Mouse (Mus musculus) adrenal gland, postnatal 10 days (tissue): ENCODE results near the gene H2-Eb2. TPM values are rescaled to one million over a fixed set of nuclear protein-coding genes. Genes with fewer than 3 reads are reported as not detected.

ENCODE experiments used
- DNase-seq: peaks from one replicate; pipeline ENCODE4 v3.0.0; 2021; ENCODE audit warnings: mixed read lengths
- total RNA-seq, 2 experiments: library from RNA; stranded (reverse); gene quantifications; 2 replicates each; pipeline ENCODE4 v1.2.3; 2021

The H2-Eb2 gene
- total RNA-seq, 2 experiments from 2014 or later: 0.21 to 0.39 TPM

DNA sequence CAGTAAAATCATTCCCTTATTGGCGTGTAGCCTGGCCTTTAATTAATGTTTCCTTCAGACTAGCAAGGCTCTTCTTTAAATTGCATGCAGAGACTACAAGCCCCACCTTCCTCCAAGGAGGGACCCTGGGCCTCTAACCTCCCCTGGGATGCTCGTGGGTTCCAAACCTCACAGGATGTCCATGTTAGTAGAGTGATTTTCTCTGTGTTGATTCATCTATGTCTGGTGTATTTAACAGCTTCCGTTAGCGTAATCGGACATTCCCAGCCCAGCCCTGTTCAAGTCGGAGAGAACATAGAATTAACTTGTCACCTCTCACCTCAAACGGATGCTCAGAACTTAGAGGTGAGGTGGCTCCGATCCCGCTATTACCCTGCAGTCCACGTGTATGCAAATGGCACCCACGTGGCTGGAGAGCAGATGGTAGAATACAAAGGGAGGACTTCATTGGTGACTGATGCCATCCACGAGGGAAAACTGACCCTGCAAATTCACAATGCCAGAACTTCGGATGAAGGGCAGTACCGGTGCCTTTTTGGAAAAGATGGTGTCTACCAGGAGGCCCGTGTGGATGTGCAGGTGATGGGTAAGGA is 37.6 kb downstream of the H2-Eb2 start:
- no peak for DNase-seq

DNA sequence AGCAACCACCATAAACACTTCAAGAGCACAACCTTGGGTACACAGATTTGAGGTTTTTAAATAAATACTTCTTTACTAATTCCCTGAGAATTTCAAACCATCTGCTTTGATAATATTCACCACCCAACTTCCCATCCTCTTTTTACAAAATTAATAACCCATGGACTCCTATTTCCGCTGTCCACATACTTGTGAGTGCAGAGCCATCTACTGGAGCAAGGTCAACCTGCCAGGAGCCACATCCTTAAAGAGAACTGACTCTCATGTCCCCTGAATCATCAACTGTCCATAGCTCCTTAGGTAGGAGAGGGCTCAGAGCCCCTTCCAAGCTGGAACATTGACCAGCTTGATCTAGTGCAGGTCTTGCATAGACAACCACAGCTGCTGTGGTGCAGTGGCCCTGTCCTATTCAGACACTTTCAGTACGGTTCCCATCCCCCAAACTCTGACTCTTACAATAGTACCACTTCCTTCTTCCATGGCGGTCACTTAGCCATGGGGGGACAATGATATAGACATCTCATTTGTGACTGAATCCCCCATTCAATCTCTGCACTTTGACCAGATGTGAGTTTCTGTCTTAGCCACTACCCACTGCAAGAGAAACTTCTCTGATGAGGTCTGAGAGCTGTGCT is 38.3 kb downstream of the H2-Eb2 start:
- DNase-seq: no peak

DNA sequence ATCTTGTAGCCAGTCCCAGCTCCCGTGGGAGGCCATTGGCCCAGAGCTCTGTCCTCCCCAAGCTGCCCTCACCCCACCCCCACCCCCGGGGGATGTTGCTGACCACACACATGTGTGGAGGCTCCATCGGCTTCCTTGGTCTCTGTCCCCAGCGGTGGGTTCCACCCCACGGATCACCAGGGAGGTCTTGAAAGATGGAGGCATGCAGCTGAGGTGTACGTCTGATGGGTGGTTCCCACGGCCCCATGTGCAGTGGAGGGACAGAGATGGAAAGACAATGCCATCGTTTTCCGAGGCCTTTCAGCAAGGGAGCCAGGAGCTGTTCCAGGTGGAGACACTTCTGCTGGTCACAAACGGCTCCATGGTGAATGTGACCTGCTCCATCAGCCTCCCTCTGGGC is 39.6 kb downstream of the H2-Eb2 start:
- no peak for DNase-seq

DNA sequence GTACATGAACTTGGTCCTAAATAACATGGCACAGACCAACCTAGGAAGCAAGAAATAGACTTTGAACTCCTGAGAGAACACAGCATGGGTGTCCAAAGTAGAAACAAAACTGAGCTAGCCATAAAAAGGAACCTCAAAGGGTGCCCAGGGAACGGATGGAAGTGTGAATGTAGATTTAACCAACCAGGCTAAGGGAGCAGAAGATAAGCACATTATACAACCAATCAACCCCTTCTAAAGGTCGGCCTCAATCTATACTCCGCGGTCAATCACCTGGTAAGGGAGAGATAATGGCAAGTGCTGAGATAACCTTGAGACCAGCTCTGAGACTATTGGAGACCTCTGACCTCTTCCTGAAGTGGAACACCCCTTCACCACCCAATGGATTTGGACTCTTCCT is 45.1 kb downstream of the H2-Eb2 start:
- DNase-seq: no peak

DNA sequence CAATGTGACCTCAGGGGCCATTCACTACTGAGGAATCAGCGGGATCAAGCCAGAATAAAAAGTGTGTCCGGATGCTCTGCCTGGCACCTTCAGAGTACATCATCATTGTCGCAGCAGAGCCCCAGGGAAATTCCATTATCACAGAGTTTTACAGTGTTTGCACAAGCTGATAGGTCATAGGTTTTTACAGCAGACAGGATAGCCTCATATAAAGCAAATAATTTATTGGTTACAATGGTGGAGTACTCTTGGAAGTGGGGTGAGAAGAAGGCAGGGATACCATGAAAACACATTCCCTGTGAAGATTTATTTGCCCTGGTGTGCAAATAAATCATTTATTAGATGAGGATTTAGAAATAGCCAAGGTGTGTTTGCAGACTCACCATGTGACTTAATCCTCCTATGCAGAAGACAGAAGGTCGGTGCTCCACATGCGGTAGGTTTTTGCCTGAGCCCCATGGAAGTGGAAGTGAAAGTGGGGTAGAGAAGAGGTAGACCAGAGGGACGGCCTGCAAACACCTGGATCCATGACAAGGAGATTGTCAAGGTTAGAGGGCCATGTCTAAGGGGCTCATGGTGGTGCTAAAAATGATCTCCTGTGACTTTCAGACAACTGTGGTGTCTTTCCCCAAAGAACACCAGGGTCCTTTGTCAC is 47.7 kb downstream of the H2-Eb2 start:
- DNase-seq: no peak

DNA sequence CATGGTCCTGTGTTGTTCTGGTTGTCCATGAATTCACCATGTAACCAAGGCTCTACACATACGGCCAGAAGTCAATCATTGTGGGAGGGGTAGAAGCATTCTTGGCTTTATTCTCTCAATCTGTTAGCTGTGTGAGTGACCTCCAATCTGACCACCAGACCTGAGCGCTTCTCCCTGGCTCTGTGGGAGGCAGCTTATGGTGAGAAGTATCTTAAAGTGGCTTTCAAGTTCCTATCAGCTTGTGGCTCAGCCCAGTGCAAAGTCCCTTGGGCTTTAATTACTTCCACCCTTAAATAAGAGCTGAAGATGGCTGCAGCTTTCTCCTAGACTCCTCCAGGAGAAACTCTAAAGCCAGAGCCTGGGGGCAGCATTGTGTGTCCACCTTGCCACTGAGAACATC is 51.4 kb downstream of the H2-Eb2 start, which contains the start of gene Btnl1:
Btnl1 (plus strand) TSS at position 286 of the 400 bp plus-strand sequence.
- no peak for DNase-seq

DNA sequence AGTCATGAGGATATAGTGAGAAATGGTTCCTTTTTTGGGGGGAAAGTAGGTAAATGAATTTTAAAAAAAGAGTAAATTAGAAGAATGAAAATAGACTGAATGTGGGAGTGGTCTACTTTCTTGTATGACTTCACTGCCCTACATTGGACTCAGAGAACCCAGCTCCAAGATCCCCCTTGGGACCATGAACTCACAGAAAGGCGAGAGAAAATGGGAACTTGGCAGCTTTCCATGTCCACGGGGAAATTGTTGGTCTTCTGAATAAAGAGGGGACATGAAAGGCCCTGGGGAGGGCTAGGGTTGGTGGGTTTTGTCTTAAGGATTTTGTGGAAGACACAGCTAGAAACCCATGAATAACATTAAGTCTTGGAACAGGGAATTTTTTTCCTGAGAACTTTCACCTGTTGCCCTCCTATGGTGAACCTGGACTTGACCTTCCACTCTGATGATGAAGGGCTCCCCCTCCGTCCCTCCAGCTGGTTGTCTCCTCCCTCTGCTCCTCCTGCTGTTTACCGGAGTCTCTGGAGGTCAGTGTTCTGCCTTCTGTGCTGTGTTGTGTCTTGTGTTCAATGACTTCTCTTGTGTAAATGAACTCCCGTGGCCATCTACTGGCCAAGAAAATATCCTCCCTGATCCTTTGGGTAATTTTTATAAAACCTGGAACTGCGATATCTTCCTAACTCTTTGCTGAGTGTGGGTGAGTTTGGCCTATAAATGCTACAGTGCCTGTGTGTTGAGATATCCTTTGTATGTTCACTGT is 52.2 kb downstream of the H2-Eb2 start:
- DNase-seq: peak; percentile 8

DNA sequence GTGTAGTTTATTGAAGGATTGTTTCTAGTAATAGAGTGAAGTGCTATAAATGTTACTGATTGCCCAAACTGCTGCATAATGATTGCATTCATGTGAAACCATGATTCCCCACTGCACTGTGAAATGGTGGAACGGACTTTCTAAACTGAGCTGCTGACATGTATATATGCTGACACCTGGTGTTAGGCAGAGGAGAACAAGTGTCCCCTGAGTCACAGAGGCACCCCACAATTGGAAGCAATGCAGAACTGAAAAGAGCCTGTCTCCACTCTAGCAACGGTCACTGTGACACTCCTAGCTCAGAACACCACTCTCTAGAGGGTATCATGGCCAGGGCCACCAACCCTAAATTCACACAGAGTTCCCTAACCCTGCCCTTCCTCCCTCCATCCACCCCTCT is 53.3 kb downstream of the H2-Eb2 start:
- DNase-seq: no peak

DNA sequence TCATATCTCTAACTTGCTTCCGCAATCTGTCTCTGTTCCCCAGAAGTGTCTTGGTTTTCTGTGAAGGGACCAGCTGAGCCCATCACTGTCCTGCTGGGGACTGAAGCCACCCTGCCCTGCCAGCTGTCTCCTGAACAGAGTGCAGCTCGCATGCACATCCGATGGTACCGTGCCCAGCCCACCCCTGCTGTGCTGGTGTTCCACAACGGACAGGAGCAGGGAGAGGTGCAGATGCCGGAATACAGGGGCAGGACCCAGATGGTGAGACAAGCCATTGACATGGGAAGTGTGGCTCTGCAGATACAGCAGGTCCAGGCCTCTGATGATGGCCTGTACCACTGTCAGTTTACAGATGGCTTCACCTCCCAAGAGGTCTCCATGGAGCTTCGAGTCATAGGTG is 54.0 kb downstream of the H2-Eb2 start:
- DNase-seq: no peak

DNA sequence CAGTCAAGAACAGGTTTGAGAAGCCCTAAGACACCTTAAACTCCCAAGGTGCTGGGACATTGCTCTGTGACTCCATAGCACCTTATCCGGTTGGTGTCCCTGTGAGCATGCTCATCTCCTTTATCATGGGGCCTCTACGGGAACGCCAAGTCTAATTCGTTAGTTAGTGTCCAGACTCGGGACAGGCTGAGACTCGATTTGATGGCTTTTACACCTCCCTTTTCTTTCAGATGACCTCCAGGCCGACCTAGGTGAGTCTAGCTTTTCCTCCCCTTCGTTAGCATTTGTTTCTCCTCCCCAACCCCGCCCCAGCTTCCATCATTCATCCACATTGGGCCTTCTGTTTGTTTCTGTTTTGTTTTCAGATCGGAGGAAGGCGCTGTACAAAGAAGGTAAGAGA is 56.4 kb downstream of the H2-Eb2 start:
- no peak for DNase-seq

DNA sequence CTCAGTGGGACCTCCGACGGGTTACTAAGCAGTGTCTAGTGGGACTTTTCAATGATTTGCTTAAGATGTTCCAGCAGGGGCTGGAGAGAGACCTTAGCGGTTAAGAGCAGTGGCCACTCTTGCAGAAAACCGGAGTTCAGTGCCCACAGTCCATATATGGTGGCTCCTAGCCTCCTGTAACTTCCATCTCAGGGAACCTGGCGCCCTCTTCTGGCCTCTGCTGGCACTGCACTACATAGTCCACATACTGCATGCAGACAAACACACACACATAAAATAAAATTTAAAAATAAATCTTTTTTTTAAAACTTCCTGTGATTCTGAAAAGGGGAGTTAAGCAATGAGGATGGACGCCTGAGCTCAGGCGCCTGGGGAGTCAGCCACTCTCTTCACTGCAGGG is 57.7 kb downstream of the H2-Eb2 start:
- DNase-seq: no peak

DNA sequence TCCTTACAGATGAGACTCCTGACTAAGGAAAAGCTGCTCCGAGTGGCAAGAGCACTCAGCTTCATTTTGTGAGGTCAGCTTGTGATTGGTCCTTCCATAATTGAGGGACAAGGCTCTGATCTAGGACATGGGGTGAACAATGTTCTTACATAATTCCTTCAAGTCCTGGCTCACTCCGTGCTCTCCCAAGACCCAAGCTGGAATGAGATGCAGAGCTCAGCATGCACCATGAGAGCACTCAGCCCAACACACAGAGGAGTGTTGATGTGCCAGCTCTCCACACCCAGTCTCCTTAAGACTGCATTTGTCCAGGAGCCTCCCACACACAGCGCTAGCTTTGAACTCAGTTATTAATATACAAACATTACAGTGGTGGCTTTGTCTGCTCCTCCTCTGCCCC is 59.2 kb downstream of the H2-Eb2 start:
- DNase-seq: no peak

DNA sequence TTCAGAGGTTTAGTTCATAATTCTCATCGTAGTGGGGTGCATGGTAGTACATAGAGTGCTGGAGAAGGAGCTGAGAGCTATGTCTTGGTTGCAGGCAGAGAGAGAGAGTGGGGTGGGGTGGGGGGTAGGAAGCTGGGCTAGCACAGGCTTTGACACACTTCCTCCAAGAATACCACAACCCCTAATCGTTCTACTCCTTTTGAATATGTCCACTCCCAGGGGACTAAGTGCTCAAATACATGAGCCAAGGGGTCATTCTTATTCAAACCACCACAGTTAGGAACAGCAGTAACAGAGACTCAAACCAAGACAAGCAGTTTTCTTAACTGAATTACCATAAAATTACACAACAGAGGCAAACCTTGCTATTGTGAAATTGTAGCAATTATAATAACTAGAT is 61.2 kb downstream of the H2-Eb2 start:
- DNase-seq: no peak

DNA sequence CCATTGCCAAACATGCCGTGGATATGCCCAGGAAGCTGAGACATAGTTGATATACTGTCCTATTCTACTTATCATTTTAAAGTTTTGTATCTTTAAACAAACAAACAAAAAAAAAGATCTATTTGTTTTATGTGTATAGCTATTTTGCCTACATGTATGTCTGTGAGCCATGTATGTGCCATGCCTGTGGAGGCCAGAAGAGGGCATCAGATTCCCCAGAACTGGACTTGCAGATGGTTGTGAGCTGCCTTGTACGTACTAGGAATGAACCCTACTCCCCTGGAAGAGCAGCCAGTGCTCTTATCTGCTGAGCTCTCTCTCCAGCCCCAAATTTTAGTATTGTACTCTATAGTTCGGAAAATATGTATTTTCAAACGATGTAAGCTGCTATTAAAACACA is 63.0 kb downstream of the H2-Eb2 start:
- peak; percentile 65 for DNase-seq

Other genes starting within 250 kb of the H2-Eb2 start
- gene H2-Oa, start 233.3 kb upstream of the H2-Eb2 start, total RNA-seq: 1 to 10 TPM; 1.4 to 1.5 TPM
- gene H2-DMa, start 206.1 kb upstream of the H2-Eb2 start, total RNA-seq: 10 to 100 TPM in 1 of 2 experiments, 1 to 10 TPM in 1; 8.9 to 15.2 TPM
- 100 to 1,000 TPM; 170 to 181 TPM for gene Brd2, start 203.0 kb upstream of the H2-Eb2 start, total RNA-seq
- 1 to 10 TPM; 4.5 to 4.8 TPM for gene H2-DMb2, start 182.4 kb upstream of the H2-Eb2 start, total RNA-seq
- gene H2-DMb1, start 172.6 kb upstream of the H2-Eb2 start, total RNA-seq: 1 to 10 TPM; 3.6 to 5.8 TPM
- 10 to 100 TPM; 11.9 to 15.5 TPM for gene Tap1, start 138.1 kb upstream of the H2-Eb2 start, total RNA-seq
- gene Psmb9, start 137.9 kb upstream of the H2-Eb2 start, total RNA-seq: 10 to 100 TPM; 13.5 to 18.2 TPM
- gene Psmb8, start 127.9 kb upstream of the H2-Eb2 start, total RNA-seq: 10 to 100 TPM; 22.8 to 29.1 TPM
- 10 to 100 TPM; 32.8 to 35.0 TPM for gene Tap2, start 122.1 kb upstream of the H2-Eb2 start, total RNA-seq
- 1 to 10 TPM; 2.7 to 3.5 TPM for gene H2-Ob, start 86.8 kb upstream of the H2-Eb2 start, total RNA-seq
- gene H2-Ab1, start 68.0 kb upstream of the H2-Eb2 start, total RNA-seq: 10 to 100 TPM; 27.9 to 36.1 TPM
- gene H2-Aa, start 37.8 kb upstream of the H2-Eb2 start, total RNA-seq: 10 to 100 TPM; 40.5 to 44.8 TPM
- gene H2-Eb1, start 19.8 kb upstream of the H2-Eb2 start, total RNA-seq: 10 to 100 TPM; 33.3 to 37.7 TPM
- gene Btnl2, start 29.2 kb downstream of the H2-Eb2 start, total RNA-seq: under 1 TPM; 0.48 to 0.66 TPM
- gene Btnl1, start 51.5 kb downstream of the H2-Eb2 start, total RNA-seq: not detected
- gene BC051142, start 73.2 kb downstream of the H2-Eb2 start, total RNA-seq: 1 to 10 TPM; 1.5 to 3.6 TPM
- not detected for gene Btnl4, start 151.7 kb downstream of the H2-Eb2 start, total RNA-seq
- gene Btnl6, start 191.7 kb downstream of the H2-Eb2 start, total RNA-seq: not detected
- gene Notch4, start 238.6 kb downstream of the H2-Eb2 start, total RNA-seq: 10 to 100 TPM; 34.9 to 36.3 TPM